Mouse (Mus musculus) CH12.LX (cell line): ENCODE results near the gene Pkn3. TPM values are rescaled to one million over a fixed set of nuclear protein-coding genes. Genes with fewer than 3 reads are reported as not detected.

Experiments used
- DNase-seq: peaks from one replicate; pipeline ENCODE4 v3.0.0-alpha.2; 2013; ENCODE audit errors: extremely low read depth
- H3K27ac ChIP-seq: 2 replicates; pipeline ENCODE4 v1.5.1; 2012; ENCODE audit warnings: low read depth, mild to moderate bottlenecking, control low read depth, moderate library complexity; ENCODE audit not compliant: insufficient read depth
- H3K27me3 ChIP-seq: replicated peaks from 2 replicates; pipeline ENCODE3; 2012; ENCODE audit warnings: inconsistent platforms
- H3K36me3 ChIP-seq, 2 experiments: replicated peaks in 1 of 2; 2 replicates each; pipeline versions ENCODE3 to v1.6.1; 2012; ENCODE audit warnings: inconsistent platforms in 1 of 2, low read length in 1 of 2, mild to moderate bottlenecking in 1 of 2, mixed read lengths in 1 of 2, moderate library complexity in 1 of 2; ENCODE audit not compliant: control insufficient read depth in 1 of 2, insufficient read depth in 1 of 2
- H3K4me1 ChIP-seq, 2 experiments: 2 replicates each; pipeline ENCODE4 v1.6.1; 2012; ENCODE audit warnings: inconsistent platforms in 1 of 2, moderate library complexity in 1 of 2; ENCODE audit not compliant: insufficient read depth in 2 of 2, control insufficient read depth in 1 of 2
- H3K4me2 ChIP-seq: 2 replicates; pipeline ENCODE4 v1.6.1; 2012; ENCODE audit warnings: low read depth, mild to moderate bottlenecking, control low read depth; ENCODE audit not compliant: poor library complexity, insufficient read depth, severe bottlenecking
- H3K4me3 ChIP-seq, 3 experiments: fragments of 150-350 bp in 1 of 3; sonication (generic) in 1 of 3; replicated peaks in 1 of 3; 2 replicates each; pipeline versions ENCODE3 to v1.5.1; 2011 to 2012; ENCODE audit warnings: low read depth in 2 of 3, low read length in 2 of 3, mild to moderate bottlenecking in 2 of 3, moderate library complexity in 2 of 3, control low read depth in 1 of 3, improper control_type of control experiment in 1 of 3, inconsistent platforms in 1 of 3, mixed read lengths in 1 of 3; ENCODE audit not compliant: poor library complexity in 1 of 3
- H3K79me2 ChIP-seq: replicated peaks from 2 replicates; pipeline ENCODE4 v1.6.1; 2012; ENCODE audit warnings: mild to moderate bottlenecking, moderate library complexity; ENCODE audit not compliant: control insufficient read depth, poor library complexity, insufficient read depth, severe bottlenecking; ENCODE audit errors: extremely low read depth
- H3K9ac ChIP-seq: 2 replicates; pipeline ENCODE4 v1.6.1; 2012; ENCODE audit warnings: low read depth, mild to moderate bottlenecking, control low read depth, moderate library complexity; ENCODE audit not compliant: insufficient read depth
- H3K9me3 ChIP-seq: replicated peaks from 2 replicates; pipeline ENCODE3; 2012; ENCODE audit warnings: low read length, inconsistent platforms, mixed read lengths
- BHLHE40 ChIP-seq: IDR thresholded peaks from 2 replicates; pipeline ENCODE4 v1.6.1; 2011; ENCODE audit warnings: mild to moderate bottlenecking, low read depth, low read length, improper control_type of control experiment
- CTCF ChIP-seq, 2 experiments: IDR thresholded peaks in 1 of 2; conservative IDR thresholded peaks in 1 of 2; 2 replicates each; pipeline ENCODE4 v1.5.1; 2011 to 2012; ENCODE audit warnings: low read depth in 2 of 2, low read length in 2 of 2, improper control_type of control experiment in 1 of 2, inconsistent platforms in 1 of 2, mild to moderate bottlenecking in 1 of 2, moderate library complexity in 1 of 2
- E2F4 ChIP-seq: IDR thresholded peaks from 2 replicates; pipeline ENCODE4 v1.6.1; 2011; ENCODE audit warnings: low read depth, low read length, improper control_type of control experiment; ENCODE audit not compliant: insufficient replicate concordance
- ELF1 ChIP-seq: IDR thresholded peaks from 2 replicates; pipeline ENCODE4 v1.6.1; 2014; ENCODE audit warnings: low read depth, mild to moderate bottlenecking, inconsistent platforms, low read length, improper control_type of control experiment
- EP300 ChIP-seq: IDR thresholded peaks from 2 replicates; pipeline ENCODE4 v1.6.1; 2011; ENCODE audit warnings: low read length, improper control_type of control experiment
- IRF4 ChIP-seq: IDR thresholded peaks from 2 replicates; pipeline ENCODE4 v1.6.1; 2014; ENCODE audit warnings: low read depth, mild to moderate bottlenecking, inconsistent platforms, low read length, improper control_type of control experiment
- JUN ChIP-seq: IDR thresholded peaks from 2 replicates; pipeline ENCODE4 v1.6.1; 2011; ENCODE audit warnings: low read depth, mild to moderate bottlenecking, low read length, improper control_type of control experiment, moderate library complexity; ENCODE audit not compliant: insufficient read depth
- JUND ChIP-seq: conservative IDR thresholded peaks from 2 replicates; pipeline ENCODE4 v1.6.1; 2011; ENCODE audit warnings: low read depth, low read length, improper control_type of control experiment
- KAT2A ChIP-seq: IDR thresholded peaks from 2 replicates; pipeline ENCODE4 v1.6.1; 2012; ENCODE audit warnings: low read length, improper control_type of control experiment, inconsistent platforms; ENCODE audit not compliant: insufficient replicate concordance
- MXI1 ChIP-seq: IDR thresholded peaks from 2 replicates; pipeline ENCODE4 v1.6.1; 2011; ENCODE audit warnings: mild to moderate bottlenecking, low read depth, low read length, improper control_type of control experiment
- PAX5 ChIP-seq: IDR thresholded peaks from 2 replicates; pipeline ENCODE4 v1.6.1; 2012; ENCODE audit warnings: low read length, inconsistent platforms, mixed read lengths
- POLR2A ChIP-seq: IDR thresholded peaks from 2 replicates; pipeline ENCODE4 v1.6.1; 2011; ENCODE audit warnings: low read depth, mild to moderate bottlenecking, improper control_type of control experiment, low read length
- POLR2AphosphoS2 ChIP-seq: IDR thresholded peaks from 2 replicates; pipeline ENCODE4 v1.6.1; 2011; ENCODE audit warnings: low read depth, low read length, improper control_type of control experiment
- SIN3A ChIP-seq: IDR thresholded peaks from 2 replicates; pipeline ENCODE4 v1.6.1; 2012; ENCODE audit warnings: low read length, improper control_type of control experiment, inconsistent platforms
- TBP ChIP-seq: conservative IDR thresholded peaks from 2 replicates; pipeline ENCODE4 v1.6.1; 2011; ENCODE audit warnings: low read depth, low read length, improper control_type of control experiment
- USF1 ChIP-seq: IDR thresholded peaks from 2 replicates; pipeline ENCODE4 v1.6.1; 2014; ENCODE audit warnings: low read depth, mild to moderate bottlenecking, inconsistent platforms, low read length, improper control_type of control experiment
- ZC3H11A ChIP-seq: IDR thresholded peaks from 2 replicates; pipeline ENCODE4 v1.6.1; 2012; ENCODE audit warnings: low read depth, mild to moderate bottlenecking, inconsistent platforms, low read length, improper control_type of control experiment
- ZKSCAN1 ChIP-seq: IDR thresholded peaks from 2 replicates; pipeline ENCODE4 v1.6.1; 2012; ENCODE audit warnings: low read depth, inconsistent platforms, low read length, improper control_type of control experiment, borderline replicate concordance
- dilution Hi-C: fragments of 300-500 bp; cut with MboI; formaldehyde crosslinking; loops from 2 replicates; pipeline ENCODE4 v1.14.3; 2020; ENCODE audit warnings: low sequenced_read_pairs; ENCODE audit not compliant: extremely low pct_unique_long_range_greater_than_20kb, extremely low pct_ligation_motif_present
- in situ Hi-C: fragments of 300-500 bp; cut with MboI; formaldehyde crosslinking; loops from 3 replicates; pipeline ENCODE4 v1.14.3; 2019; ENCODE audit warnings: low sequenced_read_pairs, low pct_ligation_motif_present, low pct_unique_long_range_greater_than_20kb, mixed read lengths
- polyA plus RNA-seq: library from polyadenylated mRNA; unstranded; fragments of >175 nt; gene quantifications from 2 replicates; pipeline ENCODE4 v1.2.1, GENCODE M21; 2012; ENCODE audit warnings: low read depth; ENCODE audit not compliant: insufficient read length
- total RNA-seq, 2 experiments: library from RNA; depleted of rRNA; stranded (reverse); fragments of 300-350 nt in 1 of 2; fragments of >200 nt in 1 of 2; gene quantifications; 2 replicates each; pipeline ENCODE4 v1.2.3; 2012 to 2014

Pkn3 gene
- total and polyA plus RNA-seq, 3 experiments = 4.7 to 8.3 (median 6.7) TPM

DNA sequence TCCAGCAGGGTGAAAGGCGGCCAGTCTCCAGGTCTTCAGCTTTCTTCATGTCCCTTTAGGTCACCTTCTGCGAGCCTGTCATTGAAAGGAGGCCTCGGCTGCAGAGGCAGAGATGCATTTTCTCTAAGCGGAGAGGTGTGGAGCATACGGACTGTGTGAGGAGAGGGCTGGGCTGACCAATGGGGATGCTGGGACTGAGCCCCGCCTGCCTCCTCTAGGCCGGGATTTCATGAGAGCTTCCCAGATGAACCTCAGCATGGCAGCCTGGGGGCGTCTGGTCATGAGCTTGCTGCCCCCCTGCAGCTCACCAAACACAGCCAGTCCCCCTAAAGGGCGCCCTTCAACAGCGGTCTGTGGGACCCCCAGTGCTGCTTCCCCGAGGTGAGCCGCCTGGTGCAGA is 7.1 kb downstream of the Pkn3 start:
- Histone ChIP-seq H3K27me3 (no peaks in the 10 kb centered on the region), H3K36me3 (peaks cover 0 to 57% of the 10 kb centered on the region in 2 experiments), H3K79me2 (no peaks in the 10 kb centered on the region), H3K4me1 (peaks cover 7 to 28% of the 10 kb centered on the region in 2 experiments; a peak in 3 of 4 replicates), H3K4me3 (no peak overlapping the region), H3K27ac (no peak overlapping the region), H3K9ac (no peak overlapping the region), H3K9me3 (peaks cover 4% of the 10 kb centered on the region), H3K4me2 (no peak overlapping the region)
- dilution Hi-C loops (no loop called here), in situ Hi-C loops (no loop called here)
- no peak for TF ChIP-seq ZKSCAN1
- no peak for TF ChIP-seq JUND
- no peak for TF ChIP-seq ELF1
- no peak for TF ChIP-seq BHLHE40
- no peak for TF ChIP-seq EP300
- TF ChIP-seq E2F4 = no peak
- no peak for TF ChIP-seq KAT2A
- no peak for TF ChIP-seq TBP
- TF ChIP-seq MXI1 = no peak
- TF ChIP-seq PAX5 = no peak
- TF ChIP-seq ZC3H11A = no peak
- no peak for TF ChIP-seq USF1
- no peak for TF ChIP-seq IRF4
- no peak for TF ChIP-seq POLR2A
- no peak for TF ChIP-seq SIN3A
- no peak for DNase-seq

DNA sequence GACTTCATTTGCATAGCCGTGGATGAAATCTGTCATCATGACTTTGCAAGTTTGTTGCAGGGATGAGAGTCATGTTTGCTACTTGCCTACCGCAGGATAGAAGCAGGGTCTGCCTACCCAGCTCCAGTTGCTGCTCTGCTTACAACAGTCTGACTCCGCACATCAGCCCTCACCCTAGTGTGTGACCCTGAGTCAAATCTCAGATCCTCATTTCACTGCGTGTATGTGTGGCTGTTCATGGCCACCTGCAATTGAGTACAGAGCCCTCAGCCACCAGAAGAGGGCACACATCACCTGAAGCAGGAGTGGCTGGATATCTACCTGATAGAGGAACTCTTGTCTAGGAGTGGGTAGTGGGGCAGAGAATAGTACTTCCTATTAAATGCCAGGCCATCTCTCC is 9.8 kb downstream of the Pkn3 start:
- H3K36me3 ChIP-seq = peaks cover 22 to 64% of the 10 kb centered on the region in 2 experiments
- H3K27ac ChIP-seq = no peak overlapping the region
- in situ Hi-C loops (no loop called here), dilution Hi-C loops (no loop called here)
- H3K27me3 ChIP-seq = no peaks in the 10 kb centered on the region
- H3K4me1 ChIP-seq = peaks cover 12 to 41% of the 10 kb centered on the region in 2 experiments
- TF ChIP-seq BHLHE40 (no peak), JUN (no peak), POLR2AphosphoS2 (no peak), CTCF (conservative IDR thresholded peaks at IDR 0.05 in 1 of 2, IDR thresholded peaks at IDR 0.05 in 1 of 2; ENCODE audit: low read depth in 2 of 2, low read length in 2 of 2) (peak in 1 of 2 experiments; percentile 41; a peak in 2 of 4 replicates)
- no peak overlapping the region for H3K4me3 ChIP-seq
- DNase-seq = peak; percentile 46
- H3K4me2 ChIP-seq = no peak overlapping the region
- no peaks in the 10 kb centered on the region for H3K79me2 ChIP-seq
- peaks cover 4% of the 10 kb centered on the region for H3K9me3 ChIP-seq
- no peak overlapping the region for H3K9ac ChIP-seq
